Comparison of ENCODE assay signal across 16 mouse cellular contexts in the genomic region with DNA sequence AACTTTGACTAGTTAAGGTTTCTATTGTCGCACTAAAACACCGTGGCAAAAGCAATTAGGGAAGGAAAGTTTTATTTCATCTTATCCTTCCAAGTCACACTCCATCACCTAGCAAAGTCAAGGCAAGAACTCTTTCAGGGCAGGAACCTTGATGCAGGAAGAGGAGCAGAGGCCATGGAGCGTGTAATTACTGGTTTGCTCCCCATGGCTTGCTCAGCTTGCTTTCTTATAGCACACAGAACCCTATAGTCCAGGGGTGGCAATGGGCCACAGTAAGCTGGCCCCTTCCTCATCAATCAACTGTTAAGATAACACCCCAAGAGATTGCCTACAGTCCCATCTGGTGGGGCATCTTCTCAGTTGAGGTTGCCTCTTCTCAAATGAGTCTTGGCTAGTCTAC.
"Had no signal": no experiment of that assay in that cellular context is flagged by ENCODE, and none has a peak within 500 bp of the region (broad histone marks: within the 10 kb centered on the region; RNA-seq: fewer than 3 reads in every experiment).

No protein-coding gene starts in this region.

- H3K4me1 ChIP-seq: neural tube, embryonic 13.5 days; neural tube, embryonic 15.5 days; stomach, embryonic 15.5 days had no signal

- H3K36me3 ChIP-seq: neural tube, embryonic 15.5 days; stomach, embryonic 15.5 days had no signal

- H3K27ac ChIP-seq: neural tube, embryonic 13.5 days; neural tube, embryonic 15.5 days; stomach, embryonic 15.5 days; stomach, postnatal 0 days had no signal

- H3K27me3 ChIP-seq: neural tube, embryonic 13.5 days; neural tube, embryonic 15.5 days; stomach, embryonic 15.5 days had no signal

- DNase-seq: retina, postnatal 1 day; right cerebral cortex, adult 18-20 months; right cerebral cortex, postnatal 14 days; right cerebral cortex, postnatal 25 days; right cerebral cortex, postnatal 4 days; spleen, adult 18-20 months; thymus, adult 18-20 months; thymus, adult 2 months; thymus, postnatal 14 days; thymus, postnatal 25 days; thymus, postnatal 36 days; thymus, postnatal 4 days had no signal

- H3K9ac ChIP-seq: neural tube, embryonic 13.5 days; neural tube, embryonic 15.5 days; stomach, embryonic 15.5 days had no signal

- H3K9me3 ChIP-seq: neural tube, embryonic 13.5 days; neural tube, embryonic 15.5 days; stomach, embryonic 15.5 days had no signal

- H3K4me2 ChIP-seq: neural tube, embryonic 13.5 days; neural tube, embryonic 15.5 days; stomach, embryonic 15.5 days had no signal

- H3K4me3 ChIP-seq: neural tube, embryonic 13.5 days; neural tube, embryonic 15.5 days; stomach, embryonic 15.5 days had no signal
